ENCODE assay signal across 7 mouse cellular contexts in the genomic region with DNA sequence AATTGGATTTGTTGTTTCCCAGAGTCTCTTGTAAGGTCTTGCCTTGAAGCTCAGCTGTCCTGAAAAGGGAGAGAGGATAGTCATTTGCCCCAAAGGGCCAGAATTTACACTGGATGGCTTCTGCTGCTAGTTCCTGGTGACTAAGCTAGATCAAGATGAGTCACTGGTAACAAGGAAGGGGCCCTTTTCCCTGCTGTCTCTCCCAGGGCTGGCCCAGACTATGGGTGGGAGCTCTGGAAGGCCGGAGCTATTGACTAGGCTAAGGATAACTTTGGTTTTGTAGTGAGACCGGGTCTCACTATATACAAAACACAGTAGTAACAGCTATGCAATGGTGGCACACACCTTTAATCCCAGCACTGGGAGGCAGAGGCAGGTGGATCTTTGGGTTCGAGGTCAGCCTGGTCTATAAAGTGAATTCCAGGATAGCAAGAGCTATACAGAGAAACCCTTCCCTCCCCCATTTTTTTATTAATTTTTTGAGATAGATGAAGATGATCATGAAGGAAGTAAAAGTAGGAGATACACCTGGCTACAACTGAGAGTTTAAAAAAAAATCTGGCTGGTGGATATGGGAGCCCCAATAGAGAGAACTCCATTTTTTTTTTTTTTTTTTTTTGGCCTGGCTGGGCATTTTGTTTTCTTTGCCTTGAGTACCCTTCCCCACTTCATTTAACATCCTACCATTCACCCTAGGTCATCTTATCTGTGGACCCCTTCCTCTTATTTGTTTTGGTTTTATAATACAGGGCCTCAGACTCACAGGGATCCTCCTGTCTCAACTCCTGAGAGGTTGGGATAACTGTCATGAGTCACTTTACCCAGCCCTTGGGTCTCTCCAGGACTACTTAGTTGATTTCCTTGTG. TPM values are rescaled to one million over a fixed set of nuclear protein-coding genes. Genes with fewer than 3 reads are reported as not detected.
DNase-seq lines count a peak whose midpoint lies in the region; ATAC-seq and TF ChIP-seq lines count a peak whose summit lies in the region.

No protein-coding gene starts in this region.

- H3K4me1 ChIP-seq in neural tube, embryonic 11.5 days (ENCODE audit: control insufficient read depth, insufficient read depth, low read length): peaks cover 6% of the 10 kb centered on the region; the same call in 1 of the 2 replicates
- peaks cover 14% of the 10 kb centered on the region for H3K4me1 ChIP-seq in embryonic facial prominence, embryonic 15.5 days
- peaks cover 4% of the 10 kb centered on the region for H3K4me1 ChIP-seq in intestine, postnatal 0 days (replicated peaks; ENCODE audit: control insufficient read depth, insufficient read depth, low read length)
- H3K4me1 ChIP-seq in olfactory bulb, adult 2 months (ENCODE audit: control insufficient read depth, insufficient read depth, low read length): peaks cover 2% of the 10 kb centered on the region; the same call in 1 of the 2 replicates

- DNase-seq in neural tube, embryonic 11.5 days (ENCODE audit: low spot score): no peak
- DNase-seq in neural tube, embryonic 10.5 days (ENCODE audit: extremely low spot score, low spot score): no peak

- no peak for TF ChIP-seq CTCF in intestine, postnatal 0 days (IDR thresholded peaks at IDR 0.05; ENCODE audit: low read depth)
- TF ChIP-seq CTCF in olfactory bulb, adult 2 months (IDR thresholded peaks at IDR 0.05; ENCODE audit: insufficient read depth, low read depth, low read length): no peak

- no peak; the same call in 1 of the 2 replicates for ATAC-seq in neural tube, embryonic 11.5 days (ENCODE audit: insufficient read depth, low FRiP score, low TSS enrichment)
- no peak for ATAC-seq in embryonic facial prominence, embryonic 15.5 days (ENCODE audit: insufficient number of reproducible peaks, low FRiP score, low TSS enrichment, low read depth)
- ATAC-seq in intestine, postnatal 0 days: peak; percentile 28
- ATAC-seq in inflammation-experienced regulatory T-cells, adult 6 months: no peak
- ATAC-seq in CD4-positive, CD25-positive, alpha-beta regulatory T cell, adult 4 months: no peak

- H3K9ac ChIP-seq in neural tube, embryonic 11.5 days (ENCODE audit: low read length): peak overlapping the region; percentile 41
- no peak overlapping the region for H3K9ac ChIP-seq in embryonic facial prominence, embryonic 15.5 days
- no peak overlapping the region for H3K9ac ChIP-seq in intestine, postnatal 0 days (ENCODE audit: low read depth, low read length)

- no peak overlapping the region for H3K27ac ChIP-seq in neural tube, embryonic 11.5 days (ENCODE audit: low read depth, low read length)
- H3K27ac ChIP-seq in embryonic facial prominence, embryonic 15.5 days (replicated peaks): peak overlapping the region; percentile 34; the same call in 1 of the 2 replicates
- peak overlapping the region; percentile 96 for H3K27ac ChIP-seq in intestine, postnatal 0 days (ENCODE audit: low read depth, low read length)
- H3K27ac ChIP-seq in olfactory bulb, adult 2 months (ENCODE audit: insufficient read depth, low read depth, low read length): no peak overlapping the region

- no peaks in the 10 kb centered on the region for H3K9me3 ChIP-seq in neural tube, embryonic 11.5 days (ENCODE audit: control insufficient read depth, low read length)
- no peaks in the 10 kb centered on the region for H3K9me3 ChIP-seq in embryonic facial prominence, embryonic 15.5 days (replicated peaks)
- H3K9me3 ChIP-seq in intestine, postnatal 0 days (ENCODE audit: control insufficient read depth): no peaks in the 10 kb centered on the region

- TF ChIP-seq POLR2A in olfactory bulb, adult 2 months (IDR thresholded peaks at IDR 0.05; ENCODE audit: insufficient read depth, low read depth, low read length): no peak

- H3K36me3 ChIP-seq in neural tube, embryonic 11.5 days (ENCODE audit: control insufficient read depth, insufficient read depth, low read length): no peaks in the 10 kb centered on the region
- H3K36me3 ChIP-seq in embryonic facial prominence, embryonic 15.5 days: peaks cover 12% of the 10 kb centered on the region
- H3K36me3 ChIP-seq in intestine, postnatal 0 days (ENCODE audit: control insufficient read depth, insufficient read depth): peaks cover 10% of the 10 kb centered on the region; the same call in 1 of the 2 replicates

- 96% methylated on average over 3 of the region's 3 CpGs for WGBS in neural tube, embryonic 11.5 days
- WGBS in embryonic facial prominence, embryonic 15.5 days: 88% methylated on average over 3 of the region's 3 CpGs
- 66% methylated on average over 3 of the region's 3 CpGs for WGBS in intestine, postnatal 0 days
- WGBS in olfactory bulb, adult 2 months: 78% methylated on average over 3 of the region's 3 CpGs

- H3K4me3 ChIP-seq in neural tube, embryonic 11.5 days (ENCODE audit: low read depth, low read length): peak overlapping the region; percentile 93
- H3K4me3 ChIP-seq in embryonic facial prominence, embryonic 15.5 days (replicated peaks): peak overlapping the region; percentile 91
- H3K4me3 ChIP-seq in intestine, postnatal 0 days (ENCODE audit: low read depth, low read length): peak overlapping the region; percentile 98
- H3K4me3 ChIP-seq in olfactory bulb, adult 2 months (ENCODE audit: insufficient read depth, low read depth, low read length): peak overlapping the region; percentile 95

- H3K4me2 ChIP-seq in neural tube, embryonic 11.5 days (ENCODE audit: low read depth): peak overlapping the region; percentile 74
- peak overlapping the region; percentile 67 for H3K4me2 ChIP-seq in embryonic facial prominence, embryonic 15.5 days (replicated peaks)
- H3K4me2 ChIP-seq in intestine, postnatal 0 days (replicated peaks; ENCODE audit: low read depth): peak overlapping the region; percentile 75

- no peaks in the 10 kb centered on the region for H3K27me3 ChIP-seq in neural tube, embryonic 11.5 days (ENCODE audit: control insufficient read depth, insufficient read depth, low read length)
- no peaks in the 10 kb centered on the region for H3K27me3 ChIP-seq in embryonic facial prominence, embryonic 15.5 days
- no peaks in the 10 kb centered on the region for H3K27me3 ChIP-seq in intestine, postnatal 0 days (replicated peaks; ENCODE audit: control insufficient read depth, insufficient read depth, low read length)

RNA-seq across cellular contexts. Expression of a gene that starts 0.9 kb away (rescaled TPM):
- 125 and 134 TPM in 2 replicates for polyA plus RNA-seq in neural tube, embryonic 11.5 days (2014; fragmentation: Nextera tagmentation; extraction: Ambion mirVana)
- 105 and 112 TPM in 2 replicates for polyA plus RNA-seq in embryonic facial prominence, embryonic 15.5 days (2015; fragmentation: Nextera tagmentation; extraction: Ambion mirVana)
- polyA plus RNA-seq in intestine, postnatal 0 days (2015; fragmentation: Nextera tagmentation; extraction: Ambion mirVana): 64.8 and 64.9 TPM in 2 replicates
- not detected in 2 replicates for polyA plus RNA-seq in olfactory bulb, adult 2 months (2012; ENCODE audit: insufficient read depth, insufficient read length, low replicate concordance, missing spikeins)
- polyA plus RNA-seq in inflammation-experienced regulatory T-cells, adult 6 months (2017; shearing (Covaris generic)): 10 to 100 TPM; 10.5 to 13.5 (median 12.0) TPM
- 10 to 100 TPM; 10.4 to 15.3 TPM for polyA plus RNA-seq in CD4-positive, CD25-positive, alpha-beta regulatory T cell, adult 4 months (2017; shearing (Covaris generic))

RNA-seq across cellular contexts. Expression of a gene that starts 27.8 kb away (rescaled TPM):
- 13.0 and 13.8 TPM in 2 replicates for polyA plus RNA-seq in neural tube, embryonic 11.5 days (2014; fragmentation: Nextera tagmentation; extraction: Ambion mirVana)
- 56.1 and 65.3 TPM in 2 replicates for polyA plus RNA-seq in embryonic facial prominence, embryonic 15.5 days (2015; fragmentation: Nextera tagmentation; extraction: Ambion mirVana)
- 27.7 and 28.3 TPM in 2 replicates for polyA plus RNA-seq in intestine, postnatal 0 days (2015; fragmentation: Nextera tagmentation; extraction: Ambion mirVana)
- not detected in 2 replicates for polyA plus RNA-seq in olfactory bulb, adult 2 months (2012; ENCODE audit: insufficient read depth, insufficient read length, low replicate concordance, missing spikeins)
- 10 to 100 TPM; 15.6 to 24.5 (median 23.1) TPM for polyA plus RNA-seq in inflammation-experienced regulatory T-cells, adult 6 months (2017; shearing (Covaris generic))
- polyA plus RNA-seq in CD4-positive, CD25-positive, alpha-beta regulatory T cell, adult 4 months (2017; shearing (Covaris generic)): 10 to 100 TPM; 16.2 to 30.4 TPM

RNA-seq across cellular contexts. Expression of a gene that starts 47.3 kb away (rescaled TPM):
- polyA plus RNA-seq in neural tube, embryonic 11.5 days (2014; fragmentation: Nextera tagmentation; extraction: Ambion mirVana): 26.2 and 28.4 TPM in 2 replicates
- polyA plus RNA-seq in embryonic facial prominence, embryonic 15.5 days (2015; fragmentation: Nextera tagmentation; extraction: Ambion mirVana): 25.7 and 31.9 TPM in 2 replicates
- polyA plus RNA-seq in intestine, postnatal 0 days (2015; fragmentation: Nextera tagmentation; extraction: Ambion mirVana): 20.6 and 23.8 TPM in 2 replicates
- not detected in 2 replicates for polyA plus RNA-seq in olfactory bulb, adult 2 months (2012; ENCODE audit: insufficient read depth, insufficient read length, low replicate concordance, missing spikeins)
- 100 to 1,000 TPM; 110 to 156 (median 133) TPM for polyA plus RNA-seq in inflammation-experienced regulatory T-cells, adult 6 months (2017; shearing (Covaris generic))
- 100 to 1,000 TPM; 123 to 160 TPM for polyA plus RNA-seq in CD4-positive, CD25-positive, alpha-beta regulatory T cell, adult 4 months (2017; shearing (Covaris generic))

RNA-seq across cellular contexts. Expression of a gene that starts 54.6 kb away (rescaled TPM):
- polyA plus RNA-seq in neural tube, embryonic 11.5 days (2014; fragmentation: Nextera tagmentation; extraction: Ambion mirVana): 1,480 and 1,520 TPM in 2 replicates
- polyA plus RNA-seq in embryonic facial prominence, embryonic 15.5 days (2015; fragmentation: Nextera tagmentation; extraction: Ambion mirVana): 742 and 749 TPM in 2 replicates
- polyA plus RNA-seq in intestine, postnatal 0 days (2015; fragmentation: Nextera tagmentation; extraction: Ambion mirVana): 365 and 373 TPM in 2 replicates
- 855 and 954 TPM in 2 replicates for polyA plus RNA-seq in olfactory bulb, adult 2 months (2012; ENCODE audit: insufficient read depth, insufficient read length, low replicate concordance, missing spikeins)
- polyA plus RNA-seq in inflammation-experienced regulatory T-cells, adult 6 months (2017; shearing (Covaris generic)): 100 to 1,000 TPM; 347 to 645 (median 394) TPM
- 100 to 1,000 TPM; 395 to 413 TPM for polyA plus RNA-seq in CD4-positive, CD25-positive, alpha-beta regulatory T cell, adult 4 months (2017; shearing (Covaris generic))

Comparison
In these comparisons a context has a peak if more than half of its experiments do, and no peak if none do; other contexts are left out.
1. H3K27ac ChIP-seq: peak in embryonic facial prominence, embryonic 15.5 days (single experiment) and intestine, postnatal 0 days (single experiment); none in neural tube, embryonic 11.5 days (single experiment) and olfactory bulb, adult 2 months (single experiment).
2. RNA of a gene that starts 0.9 kb away (polyA plus RNA-seq): 125 to 134 TPM in neural tube, embryonic 11.5 days, 105 to 112 TPM in embryonic facial prominence, embryonic 15.5 days, 64.8 to 64.9 TPM in intestine, postnatal 0 days, 10.4 to 15.3 TPM in CD4-positive, CD25-positive, alpha-beta regulatory T cell, adult 4 months and 10.5 to 13.5 TPM in inflammation-experienced regulatory T-cells, adult 6 months; not detected in olfactory bulb, adult 2 months; every median in the first group is over 10 times any median in the second.
3. Peak in every context shown above with its lines, with median percentiles within 50 percentile points of each other: H3K4me2 ChIP-seq and H3K4me3 ChIP-seq.